Mouse (Mus musculus) kidney, embryonic 14.5 days (tissue): ENCODE data around the gene Trim7. TPM values are rescaled to one million over a fixed set of nuclear protein-coding genes. Genes with fewer than 3 reads are reported as not detected.
"Not testable (repeated sequence)": the region's sequence is repeated elsewhere in the genome, so short reads cannot be mapped to it uniquely, and the experiment has no call there.

Experiments
- ATAC-seq: fragments of 200-750 bp; cut with Nextera tagmentation; 2 replicates; pipeline ENCODE4 v1.8.0; 2017; ENCODE audit warnings: moderate number of reproducible peaks, mild to moderate bottlenecking, moderate TSS enrichment, moderate library complexity; ENCODE audit not compliant: low FRiP score, low TSS enrichment
- H3K27ac ChIP-seq: fragments of 300-500 bp; sonication (generic); 2 replicates; pipeline ENCODE4 v1.5.1; 2014; ENCODE audit warnings: low read depth, mild to moderate bottlenecking, low read length, moderate library complexity, mixed read lengths
- H3K27me3 ChIP-seq: fragments of 300-500 bp; sonication (generic); 2 replicates; pipeline ENCODE4 v1.6.1; 2014; ENCODE audit warnings: mild to moderate bottlenecking, low read length; ENCODE audit not compliant: control insufficient read depth, insufficient read depth
- H3K36me3 ChIP-seq: fragments of 300-500 bp; sonication (generic); 2 replicates; pipeline ENCODE4 v1.6.1; 2014; ENCODE audit warnings: low read length, mixed read lengths; ENCODE audit not compliant: control insufficient read depth, insufficient read depth
- H3K4me1 ChIP-seq: fragments of 300-500 bp; sonication (generic); 2 replicates; pipeline ENCODE4 v1.6.1; 2014; ENCODE audit warnings: low read length, mixed read lengths; ENCODE audit not compliant: control insufficient read depth, insufficient read depth
- H3K4me2 ChIP-seq: fragments of 300-500 bp; sonication (generic); replicated peaks from 2 replicates; pipeline ENCODE4 v1.6.1; 2014; ENCODE audit warnings: low read depth, mild to moderate bottlenecking, low read length
- H3K4me3 ChIP-seq: fragments of 300-500 bp; sonication (generic); 2 replicates; pipeline ENCODE4 v1.5.1; 2014; ENCODE audit warnings: mild to moderate bottlenecking, low read length
- H3K9ac ChIP-seq: fragments of 300-500 bp; sonication (generic); 2 replicates; pipeline ENCODE4 v1.6.1; 2014; ENCODE audit warnings: low read depth, mild to moderate bottlenecking, low read length, moderate library complexity
- H3K9me3 ChIP-seq: fragments of 300-500 bp; sonication (generic); 2 replicates; pipeline ENCODE4 v1.6.1; 2016; ENCODE audit warnings: low read length; ENCODE audit not compliant: control insufficient read depth
- WGBS: fragments of 180-500 bp; shearing (Covaris S2); extraction: QIAGEN DNeasy Blood & Tissue Kit; methylation state at CpG from one replicate; pipeline ENCODE4 v1.1.7; 2014; 5-methylcytosine and 5-hydroxymethylcytosine counted together
- polyA plus RNA-seq: library from polyadenylated mRNA; unstranded; fragments of >200 nt; fragmentation: Nextera tagmentation; extraction: Ambion mirVana; gene quantifications from 2 replicates; pipeline ENCODE4 v1.2.1, GENCODE M21; 2014

Trim7 gene
- 1.3 and 2.9 TPM in 2 replicates for polyA plus RNA-seq

GRCm38 (mm10) chr11:48825979-48826751 lies at the start of gene Trim7, which contains the start of gene Gm12184:
Gene Trim7, plus strand, starts transcription at chr11:48826140.
Gene Gm12184, minus strand, starts transcription at chr11:48826655.
- under 1% methylated on average over 43 of the region's 92 CpGs for WGBS
- H3K27ac ChIP-seq: peak within 1 kb of the TSS; percentile 62; the same call in 1 of the 2 replicates
- H3K9ac ChIP-seq: peak within 1 kb of the TSS; percentile 58; the same call in 1 of the 2 replicates

GRCm38 (mm10) chr11:48776664-48777063 lies 49.3 kb upstream of the Trim7 start:
- Histone ChIP-seq H3K4me3 (no peak overlapping the region), H3K27me3 (no peaks in the 10 kb centered on the region), H3K36me3 (no peaks in the 10 kb centered on the region), H3K9me3 (no peaks in the 10 kb centered on the region), H3K27ac (no peak overlapping the region), H3K4me2 (no peak overlapping the region), H3K4me1 (no peaks in the 10 kb centered on the region), H3K9ac (no peak overlapping the region)
- WGBS: 46% methylated on average over 9 of the region's 9 CpGs
- ATAC-seq: 0 out of 2 replicates have a peak, but pooled peaks have one; percentile 1

More at GRCm38 (mm10) chr11:48825979-48826751, at the start of gene Trim7, which contains the start of gene Gm12184:
- H3K27me3 ChIP-seq, H3K4me1 ChIP-seq, H3K36me3 ChIP-seq, H3K9me3 ChIP-seq: not testable (repeated sequence)
- H3K4me2 ChIP-seq: peak within 1 kb of the TSS; percentile 62
- H3K4me3 ChIP-seq: peak within 1 kb of the TSS; percentile 47
- ATAC-seq: peak; percentile 84

- H3K9me3 ChIP-seq: no peaks in the 10 kb centered on the region
- H3K27ac ChIP-seq: no peak overlapping the region
- no peak for ATAC-seq
- H3K27me3 ChIP-seq: no peaks in the 10 kb centered on the region
- no peak overlapping the region for H3K4me3 ChIP-seq
- no peak overlapping the region for H3K4me2 ChIP-seq
- WGBS: 86% methylated on average over 9 of the region's 9 CpGs
- no peaks in the 10 kb centered on the region for H3K4me1 ChIP-seq
- H3K9ac ChIP-seq: no peak overlapping the region
- no peaks in the 10 kb centered on the region for H3K36me3 ChIP-seq
Measured at GRCm38 (mm10) chr11:48777303-48777702, 48.6 kb upstream of the Trim7 start.

GRCm38 (mm10) chr11:48779450-48779849 lies 46.5 kb upstream of the Trim7 start:
- H3K4me1 ChIP-seq: no peaks in the 10 kb centered on the region
- WGBS: 39% methylated on average over 7 of the region's 7 CpGs
- no peaks in the 10 kb centered on the region for H3K36me3 ChIP-seq
- H3K9me3 ChIP-seq: no peaks in the 10 kb centered on the region
- no peak overlapping the region for H3K9ac ChIP-seq
- H3K27ac ChIP-seq: no peak overlapping the region
- H3K27me3 ChIP-seq: no peaks in the 10 kb centered on the region
- no peak overlapping the region for H3K4me3 ChIP-seq
- ATAC-seq: no peak
- H3K4me2 ChIP-seq: no peak overlapping the region

- no peak for ATAC-seq
- Histone ChIP-seq H3K4me2 (no peak overlapping the region), H3K36me3 (no peaks in the 10 kb centered on the region), H3K9ac (no peak overlapping the region), H3K4me3 (no peak overlapping the region), H3K27ac (no peak overlapping the region), H3K27me3 (no peaks in the 10 kb centered on the region), H3K4me1 (no peaks in the 10 kb centered on the region), H3K9me3 (no peaks in the 10 kb centered on the region)
- 84% methylated on average over 4 of the region's 4 CpGs for WGBS
Measured at GRCm38 (mm10) chr11:48782243-48782642, 43.7 kb upstream of the Trim7 start.

- peak overlapping the region; percentile 28 for H3K4me3 ChIP-seq
- no peaks in the 10 kb centered on the region for H3K27me3 ChIP-seq
- no peaks in the 10 kb centered on the region for H3K4me1 ChIP-seq
- WGBS: 49% methylated on average over 10 of the region's 10 CpGs
- H3K27ac ChIP-seq: no peak overlapping the region
- H3K4me2 ChIP-seq: peak overlapping the region; percentile 47
- ATAC-seq: peak; percentile 47
- no peak overlapping the region for H3K9ac ChIP-seq
- H3K36me3 ChIP-seq: no peaks in the 10 kb centered on the region
- no peaks in the 10 kb centered on the region for H3K9me3 ChIP-seq
Measured at GRCm38 (mm10) chr11:48787455-48788211, 38.3 kb upstream of the Trim7 start.

GRCm38 (mm10) chr11:48788311-48789089 lies 37.4 kb upstream of the Trim7 start:
- no peak overlapping the region for H3K27ac ChIP-seq
- no peaks in the 10 kb centered on the region for H3K4me1 ChIP-seq
- H3K27me3 ChIP-seq: no peaks in the 10 kb centered on the region
- H3K4me2 ChIP-seq: peak overlapping the region; percentile 47
- H3K4me3 ChIP-seq: peak overlapping the region; percentile 28
- H3K9me3 ChIP-seq: no peaks in the 10 kb centered on the region
- H3K9ac ChIP-seq: peak overlapping the region; percentile 40
- no peak for ATAC-seq
- no peaks in the 10 kb centered on the region for H3K36me3 ChIP-seq
- 8% methylated on average over 16 of the region's 16 CpGs for WGBS

GRCm38 (mm10) chr11:48789215-48789614 lies 36.7 kb upstream of the Trim7 start:
- no peaks in the 10 kb centered on the region for H3K9me3 ChIP-seq
- no peak for ATAC-seq
- no peaks in the 10 kb centered on the region for H3K4me1 ChIP-seq
- no peak overlapping the region for H3K4me3 ChIP-seq
- H3K9ac ChIP-seq: no peak overlapping the region
- H3K4me2 ChIP-seq: no peak overlapping the region
- WGBS: 85% methylated on average over 5 of the region's 5 CpGs
- H3K27me3 ChIP-seq: no peaks in the 10 kb centered on the region
- no peaks in the 10 kb centered on the region for H3K36me3 ChIP-seq
- no peak overlapping the region for H3K27ac ChIP-seq
